8 mouse cellular contexts compared by ENCODE assay signal in genomic region chr6:124910032-124910431, GRCm38 (mm10). TPM values are rescaled to one million over a fixed set of nuclear protein-coding genes. Genes with fewer than 3 reads are reported as not detected.
DNase-seq lines count a peak whose midpoint lies in the region; ATAC-seq lines count a peak whose summit lies in the region.

No protein-coding gene starts in this region.

- 0 out of 2 replicates have a peak, but pooled peaks have one; percentile 16 for ATAC-seq in limb, embryonic 12.5 days (ENCODE audit: insufficient number of reproducible peaks, insufficient read depth, low FRiP score, low TSS enrichment, low read depth)
- peak; percentile 31; the same call in 1 of the 2 replicates for ATAC-seq in stomach, embryonic 16.5 days (ENCODE audit: insufficient read depth, low FRiP score)

- H3K27me3 ChIP-seq in limb, embryonic 12.5 days = peaks cover 33% of the 10 kb centered on the region
- 0 out of 2 replicates have a peak, but pooled peaks cover 5% of the 10 kb centered on the region for H3K27me3 ChIP-seq in stomach, embryonic 16.5 days (ENCODE audit: control insufficient read depth, insufficient read depth, low read length)

- H3K4me1 ChIP-seq in limb, embryonic 12.5 days (replicated peaks) = peaks cover 37% of the 10 kb centered on the region
- peaks cover 26% of the 10 kb centered on the region for H3K4me1 ChIP-seq in stomach, embryonic 16.5 days (ENCODE audit: control insufficient read depth, insufficient read depth, low read length)

- H3K4me3 ChIP-seq in limb, embryonic 12.5 days (replicated peaks) = peak overlapping the region; percentile 26
- peak overlapping the region; percentile 18 for H3K4me3 ChIP-seq in stomach, embryonic 16.5 days (replicated peaks; ENCODE audit: low read length)

- peaks cover 27% of the 10 kb centered on the region for H3K36me3 ChIP-seq in limb, embryonic 12.5 days
- peaks cover 8% of the 10 kb centered on the region for H3K36me3 ChIP-seq in stomach, embryonic 16.5 days (ENCODE audit: control insufficient read depth, insufficient read depth, low read length)

- no peak overlapping the region for H3K27ac ChIP-seq in limb, embryonic 12.5 days
- H3K27ac ChIP-seq in stomach, embryonic 16.5 days (ENCODE audit: low read length) = no peak overlapping the region

- 4% methylated on average over 32 of the region's 32 CpGs for WGBS in limb, embryonic 12.5 days
- 9% methylated on average over 32 of the region's 32 CpGs for WGBS in stomach, embryonic 16.5 days

- H3K4me2 ChIP-seq in limb, embryonic 12.5 days = peak overlapping the region; percentile 55
- H3K4me2 ChIP-seq in stomach, embryonic 16.5 days (ENCODE audit: low read depth, low read length) = peak overlapping the region; percentile 47

- DNase-seq in adrenal gland, adult (ENCODE audit: inconsistent age in 2 of 2, low spot score in 1 of 2) = peak; percentile 23 to 36
- no peak for DNase-seq in adrenal gland, postnatal 36 days
- peak; percentile 37 for DNase-seq in right cerebral cortex, postnatal 25 days
- no peak for DNase-seq in right cerebral cortex, postnatal 36 days (ENCODE audit: low spot score in 2 of 2)
- DNase-seq in right cerebral cortex, postnatal 4 days = no peak
- no peak for DNase-seq in thymus, adult 18-20 months

- peak overlapping the region; percentile 61 for H3K9ac ChIP-seq in limb, embryonic 12.5 days (replicated peaks)
- peak overlapping the region; percentile 56; the same call in 1 of the 2 replicates for H3K9ac ChIP-seq in stomach, embryonic 16.5 days (ENCODE audit: low read length)

- no peaks in the 10 kb centered on the region for H3K9me3 ChIP-seq in limb, embryonic 12.5 days
- H3K9me3 ChIP-seq in stomach, embryonic 16.5 days (replicated peaks; ENCODE audit: control insufficient read depth, low read length) = no peaks in the 10 kb centered on the region

RNA-seq across cellular contexts. Expression of gene Lag3, which starts 1.5 kb away (rescaled TPM):
- total RNA-seq in adrenal gland, postnatal 36 days (2021) = 1 to 10 TPM; 1.0 to 1.3 TPM
- 2.2 TPM in 2 replicates for polyA plus RNA-seq in limb, embryonic 12.5 days (2016; fragmentation: Nextera tagmentation; extraction: Ambion mirVana)
- polyA plus RNA-seq in stomach, embryonic 16.5 days (2015; fragmentation: Nextera tagmentation; extraction: Ambion mirVana) = 1.2 and 1.3 TPM in 2 replicates

RNA-seq across cellular contexts. Expression of gene Ptms, which starts 9.9 kb away (rescaled TPM):
- total RNA-seq in adrenal gland, postnatal 36 days (2021) = 100 to 1,000 TPM; 753 to 830 TPM
- 325 and 346 TPM in 2 replicates for polyA plus RNA-seq in limb, embryonic 12.5 days (2016; fragmentation: Nextera tagmentation; extraction: Ambion mirVana)
- polyA plus RNA-seq in stomach, embryonic 16.5 days (2015; fragmentation: Nextera tagmentation; extraction: Ambion mirVana) = 177 and 180 TPM in 2 replicates

RNA-seq across cellular contexts. Expression of gene Mlf2, which starts 21.2 kb away (rescaled TPM):
- total RNA-seq in adrenal gland, postnatal 36 days (2021) = 100 to 1,000 TPM; 284 to 296 TPM
- polyA plus RNA-seq in limb, embryonic 12.5 days (2016; fragmentation: Nextera tagmentation; extraction: Ambion mirVana) = 401 and 407 TPM in 2 replicates
- polyA plus RNA-seq in stomach, embryonic 16.5 days (2015; fragmentation: Nextera tagmentation; extraction: Ambion mirVana) = 283 and 299 TPM in 2 replicates

RNA-seq across cellular contexts. Expression of gene Cd4, which starts 22.0 kb away (rescaled TPM):
- total RNA-seq in adrenal gland, postnatal 36 days (2021) = under 1 TPM; 0.30 to 0.50 TPM
- 0.15 TPM in 1 of 2 replicates, not detected in the other for polyA plus RNA-seq in limb, embryonic 12.5 days (2016; fragmentation: Nextera tagmentation; extraction: Ambion mirVana)
- 0.46 TPM in 2 replicates for polyA plus RNA-seq in stomach, embryonic 16.5 days (2015; fragmentation: Nextera tagmentation; extraction: Ambion mirVana)

RNA-seq across cellular contexts. Expression of gene Gpr162, which starts 46.2 kb away (rescaled TPM):
- 1 to 10 TPM in 1 of 2 experiments, under 1 TPM in 1; 0.89 to 1.2 TPM for total RNA-seq in adrenal gland, postnatal 36 days (2021)
- polyA plus RNA-seq in limb, embryonic 12.5 days (2016; fragmentation: Nextera tagmentation; extraction: Ambion mirVana) = 2.5 and 2.7 TPM in 2 replicates
- 1.1 and 1.7 TPM in 2 replicates for polyA plus RNA-seq in stomach, embryonic 16.5 days (2015; fragmentation: Nextera tagmentation; extraction: Ambion mirVana)

Comparison
In these comparisons a context has a peak if more than half of its experiments do, and no peak if none do; other contexts are left out.
1. DNase-seq: peak in adrenal gland, adult (2 of 2) and right cerebral cortex, postnatal 25 days (single experiment); none in adrenal gland, postnatal 36 days (0 of 2), right cerebral cortex, postnatal 36 days (0 of 2), right cerebral cortex, postnatal 4 days (single experiment) and thymus, adult 18-20 months (0 of 2).